Mouse (Mus musculus): ENCODE data around the gene Mbtps1.

Gene Mbtps1

GRCm38 (mm10) chr8:119514940-119515339, 43.6 kb downstream of the Mbtps1 start:
- in situ Hi-C loops (cut with MboI; ENCODE audit: low pct_unique_long_range_greater_than_20kb in 1 of 2, low sequenced_read_pairs in 2 of 2, unreplicated experiment in 1 of 2) = no loop called here

GRCm38 (mm10) chr8:119513405-119513804, 45.1 kb downstream of the Mbtps1 start:
- in situ Hi-C loops (cut with MboI; ENCODE audit: low pct_unique_long_range_greater_than_20kb in 1 of 2, low sequenced_read_pairs in 2 of 2, unreplicated experiment in 1 of 2) = no loop called here

- in situ Hi-C loops (cut with MboI; ENCODE audit: low pct_unique_long_range_greater_than_20kb in 1 of 2, low sequenced_read_pairs in 2 of 2, unreplicated experiment in 1 of 2) = no loop called here
These were observed 46.8 kb downstream of the Mbtps1 start for GRCm38 (mm10) chr8:119511722-119512121.

GRCm38 (mm10) chr8:119510471-119510870, 48.1 kb downstream of the Mbtps1 start:
- in situ Hi-C loops (cut with MboI; ENCODE audit: low pct_unique_long_range_greater_than_20kb in 1 of 2, low sequenced_read_pairs in 2 of 2, unreplicated experiment in 1 of 2) = no loop called here

DNA sequence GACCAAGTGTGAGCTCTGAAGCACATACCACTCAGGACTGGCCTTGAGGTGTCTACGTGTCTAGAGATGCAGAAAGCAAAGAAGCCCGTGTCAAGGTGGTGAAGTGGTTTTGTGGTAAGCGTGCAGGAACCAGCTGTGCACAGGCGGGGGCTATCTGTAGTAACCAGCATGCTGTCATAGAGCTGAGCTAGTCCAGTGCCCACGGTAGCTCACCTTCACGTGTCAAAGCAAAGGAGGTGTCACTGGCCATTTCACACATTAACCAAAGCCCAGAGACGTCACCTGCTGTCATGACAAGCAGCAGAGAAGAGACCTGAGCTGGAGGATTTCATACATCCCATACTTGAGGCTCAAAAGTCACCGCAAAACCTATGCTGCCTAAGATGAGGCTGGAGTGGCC, 52.4 kb downstream of the Mbtps1 start:
- in situ Hi-C loops (cut with MboI; ENCODE audit: low pct_unique_long_range_greater_than_20kb in 1 of 2, low sequenced_read_pairs in 2 of 2, unreplicated experiment in 1 of 2) = no loop called here

- in situ Hi-C loops (cut with MboI; ENCODE audit: low pct_unique_long_range_greater_than_20kb in 1 of 2, low sequenced_read_pairs in 2 of 2, unreplicated experiment in 1 of 2) = no loop called here
These were observed 53.0 kb downstream of the Mbtps1 start for GRCm38 (mm10) chr8:119505488-119505887.

GRCm38 (mm10) chr8:119503191-119503767, 55.3 kb downstream of the Mbtps1 start:
- in situ Hi-C loops (cut with MboI; ENCODE audit: low pct_unique_long_range_greater_than_20kb in 1 of 2, low sequenced_read_pairs in 2 of 2, unreplicated experiment in 1 of 2) = no loop called here

GRCm38 (mm10) chr8:119502111-119502510, 56.4 kb downstream of the Mbtps1 start:
- in situ Hi-C loops (cut with MboI; ENCODE audit: low pct_unique_long_range_greater_than_20kb in 1 of 2, low sequenced_read_pairs in 2 of 2, unreplicated experiment in 1 of 2) = no loop called here

DNA sequence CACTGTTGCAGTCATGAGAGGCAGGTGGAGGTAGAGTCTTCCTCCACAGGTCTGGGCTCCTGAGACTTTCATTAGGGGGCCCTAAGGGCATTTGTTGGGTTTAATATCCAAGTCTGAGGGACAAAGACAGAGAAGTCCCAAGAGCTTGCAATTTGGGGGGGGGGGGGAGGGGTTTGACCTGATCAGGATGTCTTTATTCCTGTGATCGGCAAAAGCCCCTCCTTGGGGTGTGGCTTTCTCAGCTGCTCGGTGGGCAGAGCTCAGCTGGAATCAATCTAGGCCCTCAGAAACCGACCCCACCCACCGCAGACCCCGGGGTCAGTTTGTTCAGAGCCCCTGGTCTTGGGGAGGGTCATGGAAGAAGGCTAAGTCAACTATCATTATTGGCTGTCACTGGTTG, 56.9 kb downstream of the Mbtps1 start, which contains the start of gene Slc38a8:
TSS of gene Slc38a8 (minus strand) at position 101 of the 400 bp plus-strand sequence.
- in situ Hi-C loops (cut with MboI; ENCODE audit: low pct_unique_long_range_greater_than_20kb in 1 of 2, low sequenced_read_pairs in 2 of 2, unreplicated experiment in 1 of 2) = no loop called here

- in situ Hi-C loops (cut with MboI; ENCODE audit: low pct_unique_long_range_greater_than_20kb in 1 of 2, low sequenced_read_pairs in 2 of 2, unreplicated experiment in 1 of 2) = loop anchor here in 1 of 2 experiments (5.0 kb wide), 1 partner anchor 48 kb away; no protein-coding TSS in a partner anchor
These were observed 58.7 kb downstream of the Mbtps1 start for GRCm38 (mm10) chr8:119499836-119500235.

DNA sequence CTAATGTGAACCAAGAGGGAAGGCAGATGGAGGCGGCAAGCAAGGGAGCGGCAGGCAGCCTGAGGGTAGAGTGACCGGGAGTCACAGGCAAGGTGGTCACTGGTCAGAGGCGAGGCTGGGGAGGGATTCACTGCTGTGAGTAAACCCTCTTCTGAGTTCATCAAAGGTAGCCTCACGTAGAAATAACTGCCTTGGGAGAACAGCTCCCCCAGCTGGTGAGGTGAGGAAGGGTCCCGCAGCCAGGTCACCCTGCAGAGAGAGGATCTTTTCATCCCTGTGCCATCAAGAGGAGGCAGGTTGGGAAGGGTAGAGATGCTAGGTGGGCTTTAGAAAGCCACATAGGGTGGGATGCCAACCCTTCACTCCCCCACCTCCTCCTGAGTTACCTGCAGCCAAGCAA, 61.7 kb downstream of the Mbtps1 start:
- in situ Hi-C loops (cut with MboI; ENCODE audit: low pct_unique_long_range_greater_than_20kb in 1 of 2, low sequenced_read_pairs in 2 of 2, unreplicated experiment in 1 of 2) = loop anchor here in 1 of 2 experiments (5.0 kb wide), 1 partner anchor 45 kb away; no protein-coding TSS in a partner anchor

GRCm38 (mm10) chr8:119487093-119487492, 71.4 kb downstream of the Mbtps1 start:
- in situ Hi-C loops (cut with MboI; ENCODE audit: low pct_unique_long_range_greater_than_20kb in 1 of 2, low sequenced_read_pairs in 2 of 2, unreplicated experiment in 1 of 2) = no loop called here

- in situ Hi-C loops (cut with MboI; ENCODE audit: low pct_unique_long_range_greater_than_20kb in 1 of 2, low sequenced_read_pairs in 2 of 2, unreplicated experiment in 1 of 2) = no loop called here
These were observed 74.2 kb downstream of the Mbtps1 start for GRCm38 (mm10) chr8:119484145-119484896.

DNA sequence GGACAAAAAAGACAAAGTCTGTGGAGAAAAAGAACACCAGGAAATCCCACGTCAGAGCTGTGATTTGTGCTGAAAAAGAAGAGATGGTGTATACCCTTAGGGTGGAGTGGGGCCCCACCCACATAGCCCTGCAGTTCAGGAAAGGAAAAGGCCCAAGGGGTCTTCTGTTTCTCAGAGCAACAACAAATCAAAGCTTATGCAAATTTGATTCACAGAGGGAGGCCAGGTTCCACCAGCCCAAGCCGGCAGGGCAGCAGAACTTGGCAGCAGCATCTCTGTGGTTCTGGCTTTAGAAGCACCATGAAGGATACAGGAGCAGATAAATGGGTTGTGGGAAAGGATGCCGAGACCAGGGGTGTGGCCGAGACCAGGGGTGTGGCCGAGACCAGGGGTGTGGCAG, 79.9 kb downstream of the Mbtps1 start:
- in situ Hi-C loops (cut with MboI; ENCODE audit: low pct_unique_long_range_greater_than_20kb in 1 of 2, low sequenced_read_pairs in 2 of 2, unreplicated experiment in 1 of 2) = no loop called here

DNA sequence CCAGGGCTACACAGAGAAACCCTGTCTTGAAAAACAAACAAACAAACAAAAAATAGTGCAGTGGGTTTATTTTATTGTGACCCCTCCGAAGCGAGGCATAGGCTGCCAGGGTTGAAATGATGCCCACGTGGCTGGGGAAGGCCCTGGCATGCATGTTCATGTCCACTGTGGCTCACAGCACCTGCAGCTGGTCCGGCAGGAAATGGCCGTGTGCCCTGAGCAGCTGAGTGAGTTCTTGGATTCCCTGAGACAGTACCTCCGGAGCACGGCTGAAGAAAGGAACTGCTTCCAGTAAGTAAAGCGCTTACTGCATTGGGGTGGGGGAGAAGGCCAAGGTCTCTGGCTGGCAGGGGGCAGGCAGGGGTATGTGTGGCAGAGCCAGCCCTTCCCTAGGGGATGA, 90.4 kb downstream of the Mbtps1 start:
- in situ Hi-C loops (cut with MboI; ENCODE audit: low pct_unique_long_range_greater_than_20kb in 1 of 2, low sequenced_read_pairs in 2 of 2, unreplicated experiment in 1 of 2) = no loop called here

DNA sequence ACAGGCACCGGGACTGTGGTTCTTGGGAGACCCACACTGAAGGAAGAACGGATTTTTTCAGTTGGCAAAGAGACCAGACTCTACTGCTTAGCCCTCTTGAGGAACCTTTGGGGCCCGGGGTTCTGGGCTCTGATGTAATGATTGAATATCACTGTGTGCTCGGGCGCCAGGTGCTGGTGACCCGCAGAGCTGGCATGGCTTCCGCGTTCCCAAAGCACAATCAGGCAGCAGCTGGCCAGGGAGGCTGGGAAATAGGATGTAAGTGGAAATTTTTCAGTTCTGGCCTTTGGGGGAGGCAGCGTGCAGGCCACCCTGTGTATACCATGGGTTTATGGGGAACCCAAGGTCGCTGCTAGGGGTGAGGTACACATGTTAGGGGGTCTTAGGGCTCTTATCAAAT, 91.7 kb downstream of the Mbtps1 start:
- in situ Hi-C loops (cut with MboI; ENCODE audit: low pct_unique_long_range_greater_than_20kb in 1 of 2, low sequenced_read_pairs in 2 of 2, unreplicated experiment in 1 of 2) = no loop called here

DNA sequence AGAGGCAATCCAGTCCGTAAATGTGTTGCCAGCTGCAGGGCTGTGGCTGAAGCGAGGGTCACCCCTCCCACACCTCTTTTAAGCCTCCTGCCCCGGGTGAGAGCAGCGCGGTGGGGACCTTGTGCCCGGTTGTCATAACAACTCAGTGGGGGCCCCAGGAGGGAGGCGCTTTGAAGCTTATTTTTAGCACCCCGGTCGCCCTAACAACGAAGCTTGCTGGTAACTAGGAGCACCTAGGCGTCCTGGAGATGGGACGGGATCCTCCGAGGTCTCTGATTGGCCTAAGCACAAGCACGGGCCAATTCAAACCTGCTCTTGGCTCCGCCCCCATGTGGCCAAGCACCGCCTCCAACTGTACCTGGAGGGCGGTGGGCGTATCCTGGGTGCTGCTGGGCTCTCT, 92.4 kb downstream of the Mbtps1 start:
- in situ Hi-C loops (cut with MboI; ENCODE audit: low pct_unique_long_range_greater_than_20kb in 1 of 2, low sequenced_read_pairs in 2 of 2, unreplicated experiment in 1 of 2) = no loop called here

DNA sequence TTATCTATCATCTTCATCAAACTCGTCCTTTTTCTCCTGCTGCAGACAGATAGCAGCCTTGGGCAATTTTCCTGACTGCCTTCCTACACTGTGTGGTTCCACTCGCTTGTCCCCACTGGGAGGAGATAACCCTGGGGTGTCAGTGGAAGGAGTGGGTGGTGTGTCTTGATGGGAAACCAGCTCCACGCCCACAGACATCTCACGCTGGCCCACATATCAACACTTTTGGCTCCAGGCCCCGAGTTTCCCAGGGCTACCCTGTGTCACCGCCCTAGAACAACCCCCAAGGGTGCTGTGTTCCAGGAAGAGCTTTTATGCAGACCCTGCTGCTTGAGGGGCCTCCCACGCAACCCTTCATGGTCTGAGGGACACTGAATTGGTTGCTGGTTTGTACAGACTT, 94.8 kb downstream of the Mbtps1 start:
- in situ Hi-C loops (cut with MboI; ENCODE audit: low pct_unique_long_range_greater_than_20kb in 1 of 2, low sequenced_read_pairs in 2 of 2, unreplicated experiment in 1 of 2) = no loop called here

- in situ Hi-C loops (cut with MboI; ENCODE audit: low pct_unique_long_range_greater_than_20kb in 1 of 2, low sequenced_read_pairs in 2 of 2, unreplicated experiment in 1 of 2) = no loop called here
These were observed 97.2 kb downstream of the Mbtps1 start for GRCm38 (mm10) chr8:119461356-119461755.

DNA sequence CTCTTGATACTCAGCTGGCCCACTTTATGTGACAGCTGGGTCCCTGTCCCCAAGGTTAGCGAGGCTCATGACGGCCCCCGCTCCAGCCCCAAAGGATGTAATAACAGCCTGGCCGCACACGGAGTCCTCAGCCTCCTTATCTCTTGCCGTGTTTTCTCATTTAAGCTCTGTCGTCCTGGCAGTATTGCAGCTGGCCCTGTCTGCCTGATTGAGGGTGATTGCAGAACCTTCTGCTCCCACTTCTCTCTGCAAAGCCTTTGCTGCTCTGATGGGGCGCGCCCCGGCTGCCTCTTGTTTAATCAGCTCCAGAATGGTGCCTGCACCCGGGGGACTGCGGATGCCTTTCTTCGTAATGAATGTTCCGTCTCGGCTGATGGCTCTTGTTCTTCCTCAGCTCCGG, 98.8 kb downstream of the Mbtps1 start:
- in situ Hi-C loops (cut with MboI; ENCODE audit: low pct_unique_long_range_greater_than_20kb in 1 of 2, low sequenced_read_pairs in 2 of 2, unreplicated experiment in 1 of 2) = no loop called here
